Comparison of ENCODE assay signal across 13 mouse cellular contexts in the genomic region with DNA sequence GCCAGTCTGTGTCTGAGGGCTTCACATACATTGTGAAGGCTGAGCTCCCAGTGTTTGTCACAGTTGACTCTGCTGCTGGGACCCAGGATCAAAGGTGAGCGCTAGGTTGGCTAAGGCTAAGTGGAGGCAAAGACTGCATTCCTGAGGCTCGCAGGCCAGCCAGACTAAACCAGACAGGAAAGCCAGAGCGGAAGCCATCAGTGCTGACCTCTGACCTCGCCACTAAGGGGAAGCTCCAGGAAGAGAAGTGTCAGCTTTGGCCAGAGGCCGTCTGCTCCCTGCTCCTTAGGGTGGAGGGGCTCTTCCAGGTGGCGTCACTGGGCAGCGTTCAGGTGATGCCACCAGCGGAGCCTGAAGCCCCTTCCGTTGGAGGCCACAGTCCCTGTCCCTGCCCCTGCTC. TPM values are rescaled to one million over a fixed set of nuclear protein-coding genes. Genes with fewer than 3 reads are reported as not detected.
DNase-seq lines count a peak whose midpoint lies in the region; ATAC-seq lines count a peak whose summit lies in the region.
"Had no signal": no experiment of that assay in that cellular context is flagged by ENCODE, and none has a peak within 500 bp of the region (broad histone marks: within the 10 kb centered on the region; RNA-seq: fewer than 3 reads in every experiment).

No protein-coding gene starts in this region.

- 60% methylated on average over 9 of the region's 9 CpGs for WGBS in hindbrain, embryonic 12.5 days
- WGBS in hindbrain, embryonic 16.5 days = 65% methylated on average over 9 of the region's 9 CpGs
- 35% methylated on average over 9 of the region's 9 CpGs for WGBS in embryonic facial prominence, embryonic 14.5 days
- WGBS in limb, embryonic 10.5 days = 44% methylated on average over 9 of the region's 9 CpGs

- no peaks in the 10 kb centered on the region for H3K9me3 ChIP-seq in hindbrain, embryonic 12.5 days (replicated peaks)
- no peaks in the 10 kb centered on the region for H3K9me3 ChIP-seq in hindbrain, embryonic 16.5 days (ENCODE audit: control insufficient read depth, low read length)
- no peaks in the 10 kb centered on the region for H3K9me3 ChIP-seq in embryonic facial prominence, embryonic 14.5 days (ENCODE audit: control insufficient read depth, low read length)
- no peaks in the 10 kb centered on the region for H3K9me3 ChIP-seq in limb, embryonic 10.5 days (replicated peaks)
- H3K9me3 ChIP-seq: hindbrain, embryonic 15.5 days; megakaryocyte, embryonic 14.5 days; neural tube, embryonic 12.5 days had no signal

- H3K9ac ChIP-seq in hindbrain, embryonic 12.5 days = no peak overlapping the region
- H3K9ac ChIP-seq in hindbrain, embryonic 16.5 days (ENCODE audit: low read depth, low read length) = no peak overlapping the region
- H3K9ac ChIP-seq in embryonic facial prominence, embryonic 14.5 days (ENCODE audit: low read depth, low read length) = 0 out of 2 replicates have a peak overlapping the region, but pooled peaks have one; percentile 14
- H3K9ac ChIP-seq: hindbrain, embryonic 15.5 days; neural tube, embryonic 12.5 days had no signal

- no peak for ATAC-seq in hindbrain, embryonic 12.5 days (ENCODE audit: low FRiP score)
- ATAC-seq in hindbrain, embryonic 16.5 days = no peak
- ATAC-seq in embryonic facial prominence, embryonic 14.5 days (ENCODE audit: low read depth) = no peak
- ATAC-seq: forebrain, embryonic 16.5 days had no signal

- H3K27me3 ChIP-seq in hindbrain, embryonic 12.5 days = no peaks in the 10 kb centered on the region
- H3K27me3 ChIP-seq in hindbrain, embryonic 16.5 days (replicated peaks; ENCODE audit: control insufficient read depth, insufficient read depth, low read length) = no peaks in the 10 kb centered on the region
- H3K27me3 ChIP-seq in embryonic facial prominence, embryonic 14.5 days (replicated peaks; ENCODE audit: control insufficient read depth, insufficient read depth, low read length) = no peaks in the 10 kb centered on the region
- no peaks in the 10 kb centered on the region; the same call in 1 of the 2 replicates for H3K27me3 ChIP-seq in limb, embryonic 10.5 days (ENCODE audit: low read depth, poor library complexity, severe bottlenecking)
- H3K27me3 ChIP-seq: hindbrain, embryonic 15.5 days; megakaryocyte, embryonic 14.5 days; neural tube, embryonic 12.5 days had no signal

- H3K4me1 ChIP-seq in hindbrain, embryonic 12.5 days = peaks cover 29% of the 10 kb centered on the region
- H3K4me1 ChIP-seq in hindbrain, embryonic 16.5 days (ENCODE audit: control insufficient read depth, insufficient read depth, low read depth, low read length) = peaks cover 2% of the 10 kb centered on the region; the same call in 1 of the 2 replicates
- H3K4me1 ChIP-seq in embryonic facial prominence, embryonic 14.5 days (ENCODE audit: control insufficient read depth, insufficient read depth, low read length) = no peaks in the 10 kb centered on the region
- peaks cover 58% of the 10 kb centered on the region for H3K4me1 ChIP-seq in limb, embryonic 10.5 days

- no peak overlapping the region for H3K4me3 ChIP-seq in hindbrain, embryonic 12.5 days
- H3K4me3 ChIP-seq in hindbrain, embryonic 16.5 days (ENCODE audit: low read length) = no peak overlapping the region
- no peak overlapping the region for H3K4me3 ChIP-seq in embryonic facial prominence, embryonic 14.5 days (ENCODE audit: low read depth, low read length)
- H3K4me3 ChIP-seq in limb, embryonic 10.5 days = no peak overlapping the region
- H3K4me3 ChIP-seq: hindbrain, embryonic 15.5 days; megakaryocyte, embryonic 14.5 days; neural tube, embryonic 12.5 days had no signal

- H3K27ac ChIP-seq in hindbrain, embryonic 12.5 days = 0 out of 2 replicates have a peak overlapping the region, but pooled peaks have one; percentile 9
- H3K27ac ChIP-seq in hindbrain, embryonic 16.5 days (ENCODE audit: low read depth, low read length) = no peak overlapping the region
- no peak overlapping the region for H3K27ac ChIP-seq in embryonic facial prominence, embryonic 14.5 days (replicated peaks; ENCODE audit: low read depth, low read length)
- peak overlapping the region; percentile 70 for H3K27ac ChIP-seq in limb, embryonic 10.5 days
- H3K27ac ChIP-seq: hindbrain, embryonic 15.5 days had no signal

- peaks cover 98% of the 10 kb centered on the region for H3K36me3 ChIP-seq in hindbrain, embryonic 12.5 days
- H3K36me3 ChIP-seq in hindbrain, embryonic 16.5 days (ENCODE audit: control insufficient read depth, insufficient read depth, low read length) = peaks cover 40% of the 10 kb centered on the region
- peaks cover 97% of the 10 kb centered on the region for H3K36me3 ChIP-seq in embryonic facial prominence, embryonic 14.5 days (ENCODE audit: control insufficient read depth, insufficient read depth, low read length)
- peaks cover 100% of the 10 kb centered on the region for H3K36me3 ChIP-seq in limb, embryonic 10.5 days

- H3K4me2 ChIP-seq in hindbrain, embryonic 12.5 days (replicated peaks) = no peak overlapping the region
- H3K4me2 ChIP-seq in hindbrain, embryonic 16.5 days (ENCODE audit: low read length) = no peak overlapping the region
- no peak overlapping the region for H3K4me2 ChIP-seq in embryonic facial prominence, embryonic 14.5 days (ENCODE audit: low read depth, low read length)
- H3K4me2 ChIP-seq: hindbrain, embryonic 15.5 days; neural tube, embryonic 12.5 days had no signal

- peak; percentile 71 for DNase-seq in embryo, embryonic 9.5 days (ENCODE audit: extremely low spot score)
- DNase-seq in embryonic facial prominence, embryonic 14.5 days (ENCODE audit: low spot score) = no peak
- no peak for DNase-seq in limb, embryonic 10.5 days (ENCODE audit: low spot score)
- DNase-seq in thymus, postnatal 14 days = no peak
- DNase-seq in gastrocnemius, postnatal 4 days (ENCODE audit: low spot score in 2 of 2) = no peak
- DNase-seq: heart, adult 11 months; right cerebral cortex, postnatal 14 days had no signal

RNA-seq across cellular contexts. Expression of a gene that starts 13.3 kb away (rescaled TPM):
- 49.6 and 65.3 TPM in 2 replicates for polyA plus RNA-seq in hindbrain, embryonic 12.5 days (2016; fragmentation: Nextera tagmentation; extraction: Ambion mirVana)
- 20.6 and 22.0 TPM in 2 replicates for polyA plus RNA-seq in hindbrain, embryonic 16.5 days (2015; fragmentation: Nextera tagmentation; extraction: Ambion mirVana)
- polyA plus RNA-seq in embryonic facial prominence, embryonic 14.5 days (2014; fragmentation: Nextera tagmentation; extraction: Ambion mirVana) = 82.7 and 94.0 TPM in 2 replicates
- 153 and 167 TPM in 2 replicates for polyA plus RNA-seq in limb, embryonic 10.5 days (2016; fragmentation: Nextera tagmentation; extraction: Ambion mirVana)
- total RNA-seq in gastrocnemius, postnatal 4 days (2021) = 10 to 100 TPM; 22.5 to 26.3 TPM

Comparison
In these comparisons a context has a peak if more than half of its experiments do, and no peak if none do; other contexts are left out.
1. H3K27ac ChIP-seq: peak in hindbrain, embryonic 12.5 days (single experiment) and limb, embryonic 10.5 days (single experiment); none in hindbrain, embryonic 16.5 days (single experiment) and embryonic facial prominence, embryonic 14.5 days (single experiment).